Mouse (Mus musculus): ENCODE data around the gene Gm20708. TPM values are rescaled to one million over a fixed set of nuclear protein-coding genes. Genes with fewer than 3 reads are reported as not detected.

Gm20708 gene
- polyA plus RNA-seq, 1 experiment from 2014 or later = not detected

- H3K36me3 ChIP-seq = peaks cover 76% of the 10 kb centered on the region
- DNase-seq = no peak
Measured at GRCm38 (mm10) chr11:117854241-117854640, 44.8 kb downstream of the Gm20708 start.

GRCm38 (mm10) chr11:117855360-117855759 lies 45.9 kb downstream of the Gm20708 start:
- Histone ChIP-seq H3K4me2 (no peak overlapping the region), H3K36me3 (peaks cover 73% of the 10 kb centered on the region), H3K4me1 (replicated peaks) (peaks cover 29% of the 10 kb centered on the region), H3K27ac (no peak overlapping the region), H3K27me3 (peaks cover 21% of the 10 kb centered on the region), H3K9ac (no peak overlapping the region), H3K4me3 (replicated peaks) (no peak overlapping the region), H3K9me3 (replicated peaks) (0 out of 2 replicates have a peak, but pooled peaks cover 3% of the 10 kb centered on the region)
- ATAC-seq (ENCODE audit: low read depth) (no peak), DNase-seq (no peak)
- WGBS (ENCODE audit: insufficient replicate concordance) = 86% methylated on average over 5 of the region's 5 CpGs

More at GRCm38 (mm10) chr11:117854241-117854640, 44.8 kb downstream of the Gm20708 start:
- Histone ChIP-seq H3K9ac (no peak overlapping the region), H3K27me3 (peaks cover 10% of the 10 kb centered on the region), H3K27ac (no peak overlapping the region), H3K4me1 (replicated peaks) (peaks cover 33% of the 10 kb centered on the region), H3K9me3 (replicated peaks) (0 out of 2 replicates have a peak, but pooled peaks cover 3% of the 10 kb centered on the region), H3K4me3 (replicated peaks) (no peak overlapping the region), H3K4me2 (no peak overlapping the region)
- ATAC-seq (ENCODE audit: low read depth) = no peak
- WGBS (ENCODE audit: insufficient replicate concordance) = 88% methylated on average over 9 of the region's 9 CpGs

GRCm38 (mm10) chr11:117855975-117856374 lies 46.5 kb downstream of the Gm20708 start:
- 0 out of 2 replicates have a peak, but pooled peaks cover 3% of the 10 kb centered on the region for H3K9me3 ChIP-seq (replicated peaks)
- DNase-seq (no peak), ATAC-seq (ENCODE audit: low read depth) (no peak)
- H3K27ac ChIP-seq = no peak overlapping the region
- H3K4me2 ChIP-seq = no peak overlapping the region
- H3K27me3 ChIP-seq = peaks cover 27% of the 10 kb centered on the region
- H3K36me3 ChIP-seq = peaks cover 69% of the 10 kb centered on the region
- H3K4me1 ChIP-seq (replicated peaks) = peaks cover 28% of the 10 kb centered on the region
- H3K4me3 ChIP-seq (replicated peaks) = no peak overlapping the region
- H3K9ac ChIP-seq = no peak overlapping the region
- 78% methylated on average over 1 of the region's 1 CpGs for WGBS (ENCODE audit: insufficient replicate concordance)

GRCm38 (mm10) chr11:117857462-117857861 lies 48.0 kb downstream of the Gm20708 start:
- Histone ChIP-seq H3K4me1 (replicated peaks) (peaks cover 15% of the 10 kb centered on the region), H3K27me3 (peaks cover 42% of the 10 kb centered on the region), H3K9me3 (replicated peaks) (0 out of 2 replicates have a peak, but pooled peaks cover 3% of the 10 kb centered on the region), H3K27ac (no peak overlapping the region), H3K36me3 (peaks cover 55% of the 10 kb centered on the region), H3K4me3 (replicated peaks) (no peak overlapping the region), H3K4me2 (no peak overlapping the region), H3K9ac (no peak overlapping the region)
- ATAC-seq (ENCODE audit: low read depth) (no peak), DNase-seq (no peak)
- WGBS (ENCODE audit: insufficient replicate concordance) = 91% methylated on average over 10 of the region's 10 CpGs

- WGBS (ENCODE audit: insufficient replicate concordance) = 64% methylated on average over 3 of the region's 3 CpGs
- ATAC-seq (ENCODE audit: low read depth) = no peak
Measured at GRCm38 (mm10) chr11:117858392-117858791, 48.9 kb downstream of the Gm20708 start.

GRCm38 (mm10) chr11:117860601-117861000 lies 51.1 kb downstream of the Gm20708 start, which contains the start of gene Tmem235:
Tmem235 (plus strand) TSS chr11:117860752.
- 5% methylated on average over 23 of the region's 23 CpGs for WGBS (ENCODE audit: insufficient replicate concordance)
- no peak for DNase-seq
- no peak within 1 kb of the TSS for H3K27ac ChIP-seq
- no peak within 1 kb of the TSS for H3K9ac ChIP-seq
- H3K4me2 ChIP-seq = no peak within 1 kb of the TSS
- H3K36me3 ChIP-seq = peaks cover 23% of the 10 kb centered on the region
- H3K27me3 ChIP-seq = peaks cover 66% of the 10 kb centered on the region
- H3K4me3 ChIP-seq (replicated peaks) = no peak within 1 kb of the TSS
- 0 out of 2 replicates have a peak, but pooled peaks cover 3% of the 10 kb centered on the region for H3K9me3 ChIP-seq (replicated peaks)
- peaks cover 9% of the 10 kb centered on the region for H3K4me1 ChIP-seq (replicated peaks)
- ATAC-seq (ENCODE audit: low read depth) = no peak

More at GRCm38 (mm10) chr11:117858392-117858791, 48.9 kb downstream of the Gm20708 start:
- H3K27ac ChIP-seq = no peak overlapping the region
- no peak overlapping the region for H3K4me3 ChIP-seq (replicated peaks)
- 0 out of 2 replicates have a peak, but pooled peaks cover 3% of the 10 kb centered on the region for H3K9me3 ChIP-seq (replicated peaks)
- no peak for DNase-seq
- peaks cover 52% of the 10 kb centered on the region for H3K27me3 ChIP-seq
- H3K9ac ChIP-seq = no peak overlapping the region
- peaks cover 9% of the 10 kb centered on the region for H3K4me1 ChIP-seq (replicated peaks)
- no peak overlapping the region for H3K4me2 ChIP-seq
- peaks cover 45% of the 10 kb centered on the region for H3K36me3 ChIP-seq

- DNase-seq (no peak), ATAC-seq (ENCODE audit: low read depth) (no peak)
- Histone ChIP-seq H3K36me3 (no peaks in the 10 kb centered on the region), H3K4me3 (replicated peaks) (no peak overlapping the region), H3K4me1 (replicated peaks) (peaks cover 9% of the 10 kb centered on the region), H3K27ac (no peak overlapping the region), H3K27me3 (peaks cover 68% of the 10 kb centered on the region), H3K4me2 (no peak overlapping the region), H3K9me3 (replicated peaks) (no peaks in the 10 kb centered on the region), H3K9ac (no peak overlapping the region)
- 33% methylated on average over 11 of the region's 11 CpGs for WGBS (ENCODE audit: insufficient replicate concordance)
Measured at GRCm38 (mm10) chr11:117863174-117863856, 53.8 kb downstream of the Gm20708 start.

GRCm38 (mm10) chr11:117864805-117865204 lies 55.3 kb downstream of the Gm20708 start:
- Histone ChIP-seq H3K4me3 (replicated peaks) (no peak overlapping the region), H3K9me3 (replicated peaks) (no peaks in the 10 kb centered on the region), H3K4me1 (replicated peaks) (peaks cover 9% of the 10 kb centered on the region), H3K36me3 (no peaks in the 10 kb centered on the region), H3K4me2 (no peak overlapping the region), H3K27ac (no peak overlapping the region), H3K9ac (no peak overlapping the region), H3K27me3 (peaks cover 53% of the 10 kb centered on the region)
- no peak for DNase-seq
- WGBS (ENCODE audit: insufficient replicate concordance) = 26% methylated on average over 2 of the region's 2 CpGs
- ATAC-seq (ENCODE audit: low read depth) = no peak

GRCm38 (mm10) chr11:117865988-117866387 lies 56.5 kb downstream of the Gm20708 start:
- no peak for DNase-seq
- Histone ChIP-seq H3K4me1 (replicated peaks) (peaks cover 3% of the 10 kb centered on the region; the same call in 1 of the 2 replicates), H3K4me3 (replicated peaks) (no peak overlapping the region), H3K9ac (no peak overlapping the region), H3K27me3 (peaks cover 44% of the 10 kb centered on the region), H3K9me3 (replicated peaks) (no peaks in the 10 kb centered on the region), H3K4me2 (no peak overlapping the region), H3K36me3 (no peaks in the 10 kb centered on the region), H3K27ac (no peak overlapping the region)
- 57% methylated on average over 6 of the region's 6 CpGs for WGBS (ENCODE audit: insufficient replicate concordance)
- no peak for ATAC-seq (ENCODE audit: low read depth)

- Histone ChIP-seq H3K9ac (no peak overlapping the region), H3K27ac (no peak overlapping the region), H3K9me3 (replicated peaks) (no peaks in the 10 kb centered on the region), H3K36me3 (no peaks in the 10 kb centered on the region), H3K4me1 (replicated peaks) (peaks cover 28% of the 10 kb centered on the region), H3K4me2 (no peak overlapping the region), H3K27me3 (peaks cover 32% of the 10 kb centered on the region), H3K4me3 (replicated peaks) (no peak overlapping the region)
- ATAC-seq (ENCODE audit: low read depth) (no peak), DNase-seq (peak; percentile 29)
- 39% methylated on average over 12 of the region's 12 CpGs for WGBS (ENCODE audit: insufficient replicate concordance)
Measured at GRCm38 (mm10) chr11:117870688-117871365, 61.4 kb downstream of the Gm20708 start.

GRCm38 (mm10) chr11:117871376-117871775 lies 61.9 kb downstream of the Gm20708 start:
- DNase-seq = no peak
- Histone ChIP-seq H3K4me3 (replicated peaks) (no peak overlapping the region), H3K36me3 (no peaks in the 10 kb centered on the region), H3K4me1 (replicated peaks) (peaks cover 28% of the 10 kb centered on the region), H3K27ac (no peak overlapping the region), H3K9me3 (replicated peaks) (no peaks in the 10 kb centered on the region), H3K4me2 (no peak overlapping the region), H3K27me3 (peaks cover 31% of the 10 kb centered on the region), H3K9ac (no peak overlapping the region)
- 42% methylated on average over 5 of the region's 5 CpGs for WGBS (ENCODE audit: insufficient replicate concordance)
- no peak for ATAC-seq (ENCODE audit: low read depth)

All from liver, embryonic 13.5 days (tissue).